Mouse (Mus musculus) CH12.LX (cell line): ENCODE measurements around the gene Scarb1.

Source experiments
- CHD1 ChIP-seq: IDR thresholded peaks from 2 replicates; pipeline ENCODE4 v1.6.1; 2012; ENCODE audit warnings: low read depth, low read length, improper control_type of control experiment, inconsistent platforms
- CTCF ChIP-seq, 2 experiments: IDR thresholded peaks in 1 of 2; conservative IDR thresholded peaks in 1 of 2; 2 replicates each; pipeline ENCODE4 v1.5.1; 2011 to 2012; ENCODE audit warnings: low read depth in 2 of 2, low read length in 2 of 2, improper control_type of control experiment in 1 of 2, inconsistent platforms in 1 of 2, mild to moderate bottlenecking in 1 of 2, moderate library complexity in 1 of 2
- EP300 ChIP-seq: IDR thresholded peaks from 2 replicates; pipeline ENCODE4 v1.6.1; 2011; ENCODE audit warnings: low read length, improper control_type of control experiment
- MAFK ChIP-seq: IDR thresholded peaks from 2 replicates; pipeline ENCODE4 v1.6.1; 2011; ENCODE audit warnings: low read length, improper control_type of control experiment; ENCODE audit not compliant: insufficient replicate concordance
- MAX ChIP-seq: IDR thresholded peaks from 2 replicates; pipeline ENCODE4 v1.6.1; 2011; ENCODE audit warnings: low read length, improper control_type of control experiment
- POLR2A ChIP-seq: IDR thresholded peaks from 2 replicates; pipeline ENCODE4 v1.6.1; 2011; ENCODE audit warnings: low read depth, mild to moderate bottlenecking, improper control_type of control experiment, low read length
- TCF12 ChIP-seq: IDR thresholded peaks from 2 replicates; pipeline ENCODE4 v1.6.1; 2014; ENCODE audit warnings: low read depth, mild to moderate bottlenecking, inconsistent platforms, low read length, improper control_type of control experiment

DNA sequence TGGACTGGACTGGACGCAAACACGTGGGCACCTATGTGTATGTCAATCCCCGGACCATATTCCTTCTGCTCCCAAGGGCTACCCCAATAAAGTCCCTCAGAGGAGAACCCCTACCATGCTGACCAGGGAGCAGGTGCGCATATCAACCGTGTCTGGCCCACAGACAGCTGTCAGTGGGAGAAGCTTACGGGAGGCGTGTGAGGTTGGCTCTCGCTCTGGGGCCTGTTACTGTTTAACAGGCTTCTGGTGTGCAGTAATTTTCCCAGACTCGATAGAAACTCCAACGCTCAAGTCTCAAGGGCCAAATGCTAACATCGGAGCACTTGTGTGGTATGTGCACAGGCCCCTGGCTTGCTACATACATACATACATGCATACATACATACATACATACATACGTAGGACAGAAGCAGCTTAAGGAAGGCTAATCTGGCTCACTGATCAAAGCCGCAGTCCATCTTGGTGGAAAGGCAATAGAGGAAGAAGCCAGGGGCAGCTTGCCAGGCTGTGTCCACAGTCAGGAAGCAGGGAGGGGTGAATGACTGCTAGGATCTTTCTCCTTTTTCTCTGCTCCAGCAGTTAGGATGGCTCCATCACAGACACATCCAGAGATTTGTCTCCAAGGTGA lies 27.8 kb downstream of the Scarb1 start:
- TF ChIP-seq TCF12 (no peak), CTCF (conservative IDR thresholded peaks at IDR 0.05 in 1 of 2, IDR thresholded peaks at IDR 0.05 in 1 of 2; ENCODE audit: low read depth in 2 of 2, low read length in 2 of 2) (no peak), EP300 (no peak), POLR2A (no peak), MAX (no peak), MAFK (no peak), CHD1 (no peak)
